Mouse (Mus musculus): ENCODE measurements around the gene Nags. TPM values are rescaled to one million over a fixed set of nuclear protein-coding genes. Genes with fewer than 3 reads are reported as not detected.

Nags gene
- not detected in 2 replicates for polyA plus RNA-seq (2012; rRNA removed; ENCODE audit: low replicate concordance)

DNA sequence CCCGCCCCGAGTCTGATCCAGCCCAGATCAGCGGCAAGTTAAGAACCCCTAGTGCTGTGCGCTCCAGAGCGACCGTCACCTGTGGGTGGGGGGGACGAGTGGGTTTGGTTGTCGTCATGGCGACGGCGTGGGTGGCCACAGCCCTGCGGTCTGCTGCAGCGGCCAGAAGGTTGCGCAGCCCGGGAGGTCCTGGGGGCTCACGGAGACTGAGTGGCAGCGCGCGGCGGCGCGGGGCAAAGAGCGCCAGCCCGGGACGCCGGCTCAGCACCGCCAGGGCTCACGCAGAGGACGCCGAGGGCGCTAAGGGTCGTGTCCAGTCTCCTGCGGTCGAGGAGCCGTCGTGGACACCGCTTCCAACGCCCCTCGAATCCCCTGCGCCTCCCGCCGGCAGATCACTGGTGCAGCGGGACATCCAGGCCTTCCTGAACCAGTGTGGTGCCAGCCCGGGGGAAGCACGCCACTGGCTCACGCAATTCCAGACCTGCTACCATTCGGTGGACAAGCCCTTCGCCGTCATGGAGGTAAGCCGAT is at the start of gene Nags:
Nags (plus strand) TSS at position 43 of the 531 bp plus-strand sequence.

DNA sequence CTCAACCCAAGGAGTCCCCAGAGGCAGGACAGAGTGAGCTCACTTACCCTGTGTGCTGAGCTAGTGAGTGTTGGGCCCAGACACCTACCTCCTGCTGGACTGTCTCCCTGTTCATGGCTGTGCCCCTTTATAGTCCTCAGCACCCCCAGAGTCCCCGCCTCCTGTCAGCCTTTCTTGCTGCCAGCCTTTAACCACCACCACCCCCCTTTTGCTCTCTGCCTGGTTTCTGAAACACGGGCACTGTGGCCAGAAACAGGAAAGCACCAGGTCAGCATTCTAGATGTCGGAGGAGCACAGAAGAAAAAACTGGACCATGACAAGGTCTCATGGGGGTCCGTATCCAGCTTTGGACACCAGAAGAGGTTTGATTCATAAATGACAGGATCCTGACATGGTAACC is 44.1 kb upstream of the Nags start, which contains the start of gene Ppy:
Ppy (minus strand) TSS at position 101 of the 400 bp plus-strand sequence.

DNA sequence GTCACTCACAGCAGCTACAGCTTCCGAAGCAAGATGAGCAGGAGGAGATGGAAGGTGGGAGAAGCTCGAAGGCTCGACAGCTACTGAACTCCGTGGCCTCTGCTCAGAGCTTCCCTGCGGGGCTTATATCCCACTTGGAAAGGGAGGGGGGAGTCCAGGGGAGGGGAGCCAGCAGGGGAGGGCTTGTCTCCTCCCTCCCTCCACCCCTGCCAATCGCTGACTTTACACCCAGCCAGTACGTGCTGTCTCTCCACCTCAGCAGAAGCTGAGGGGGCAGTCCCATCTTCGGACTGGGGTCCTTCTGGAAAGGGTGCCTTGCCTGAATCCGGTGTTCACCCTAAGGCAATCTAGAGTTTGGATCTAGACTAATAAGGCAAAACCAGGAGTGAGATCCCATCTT is 37.6 kb upstream of the Nags start, which contains the start of gene Pyy:
Pyy (minus strand) TSS at position 101 of the 400 bp plus-strand sequence.

DNA sequence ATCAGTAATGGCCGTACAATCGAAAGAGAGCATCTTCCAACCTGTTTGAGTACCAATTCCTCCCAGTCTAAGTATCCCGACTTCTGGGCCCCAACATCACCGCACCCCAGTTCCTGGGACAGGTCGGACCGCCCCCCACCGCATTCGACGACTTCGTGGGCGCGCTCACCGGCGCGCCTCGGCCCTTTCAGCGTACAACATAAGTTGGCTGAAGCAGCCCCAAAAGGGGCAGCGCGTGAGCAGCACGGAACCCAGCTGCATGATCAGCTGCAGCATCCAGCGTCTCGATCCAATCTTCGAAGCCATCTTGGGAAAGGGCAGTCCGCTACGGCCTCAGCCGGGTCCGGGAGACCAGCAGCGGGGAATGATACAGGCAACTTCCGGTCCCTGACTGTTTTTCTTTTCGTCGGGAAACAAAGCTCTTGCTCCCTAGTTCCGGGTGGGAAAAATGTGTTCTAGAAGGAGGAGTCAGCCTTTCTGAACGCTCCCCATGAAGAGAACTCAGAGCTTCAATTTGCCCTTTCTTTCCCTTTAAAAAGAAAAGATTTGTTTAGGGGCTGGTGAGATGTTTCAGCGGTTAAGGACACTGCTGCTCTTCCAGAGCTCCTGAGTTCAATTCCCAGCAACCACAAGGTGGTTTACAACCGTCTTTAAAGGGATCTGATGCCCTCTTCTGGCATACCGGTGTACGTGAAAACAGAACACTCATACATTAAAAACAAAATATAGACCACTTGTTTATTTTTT is 10.9 kb downstream of the Nags start, which contains the start of gene Tmem101:
Tmem101 (minus strand) TSS at position 366 of the 747 bp plus-strand sequence.

DNA sequence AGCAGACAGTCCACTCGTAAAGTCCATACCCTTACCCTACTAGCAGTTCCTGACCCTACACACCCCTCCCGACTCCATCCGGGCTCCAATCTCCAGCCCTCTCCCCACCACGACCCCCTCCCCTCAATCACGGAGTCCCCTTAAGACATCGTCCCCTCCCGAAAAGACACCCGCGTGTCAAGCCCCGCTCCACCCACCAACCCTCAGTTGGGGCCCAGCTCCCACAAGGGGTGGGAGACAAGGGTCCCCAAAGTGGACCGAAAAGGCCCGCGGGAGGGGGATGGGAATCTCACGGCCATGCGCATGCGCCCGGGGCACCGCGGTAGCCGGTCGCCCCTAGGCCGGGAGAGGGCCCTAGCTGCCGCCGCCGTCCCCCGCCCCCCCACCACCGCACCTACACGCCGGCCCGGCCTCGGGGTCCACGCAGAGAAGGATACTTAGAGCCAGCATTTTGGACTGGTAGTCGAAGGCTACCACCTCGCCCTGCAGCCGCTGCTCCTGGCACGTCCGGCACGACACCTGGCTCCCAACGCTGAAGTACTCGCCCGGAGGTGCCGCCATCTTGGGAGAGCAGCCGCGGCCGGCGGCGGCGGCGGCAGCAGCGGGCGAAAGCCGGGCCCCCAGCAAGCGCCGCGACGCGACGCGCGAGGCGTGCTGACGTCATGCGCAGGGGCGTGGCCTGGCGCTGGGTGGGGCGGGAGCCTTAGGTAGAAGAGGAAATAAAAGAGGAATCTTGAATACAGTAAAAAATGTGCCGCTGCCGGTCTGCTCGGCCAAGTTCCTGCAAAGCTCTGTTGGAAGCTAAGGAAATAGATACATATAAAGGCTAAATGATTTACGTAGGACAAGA is 39.6 kb downstream of the Nags start, which contains the start of gene Lsm12:
Lsm12 (minus strand) TSS at position 651 of the 850 bp plus-strand sequence.

DNA sequence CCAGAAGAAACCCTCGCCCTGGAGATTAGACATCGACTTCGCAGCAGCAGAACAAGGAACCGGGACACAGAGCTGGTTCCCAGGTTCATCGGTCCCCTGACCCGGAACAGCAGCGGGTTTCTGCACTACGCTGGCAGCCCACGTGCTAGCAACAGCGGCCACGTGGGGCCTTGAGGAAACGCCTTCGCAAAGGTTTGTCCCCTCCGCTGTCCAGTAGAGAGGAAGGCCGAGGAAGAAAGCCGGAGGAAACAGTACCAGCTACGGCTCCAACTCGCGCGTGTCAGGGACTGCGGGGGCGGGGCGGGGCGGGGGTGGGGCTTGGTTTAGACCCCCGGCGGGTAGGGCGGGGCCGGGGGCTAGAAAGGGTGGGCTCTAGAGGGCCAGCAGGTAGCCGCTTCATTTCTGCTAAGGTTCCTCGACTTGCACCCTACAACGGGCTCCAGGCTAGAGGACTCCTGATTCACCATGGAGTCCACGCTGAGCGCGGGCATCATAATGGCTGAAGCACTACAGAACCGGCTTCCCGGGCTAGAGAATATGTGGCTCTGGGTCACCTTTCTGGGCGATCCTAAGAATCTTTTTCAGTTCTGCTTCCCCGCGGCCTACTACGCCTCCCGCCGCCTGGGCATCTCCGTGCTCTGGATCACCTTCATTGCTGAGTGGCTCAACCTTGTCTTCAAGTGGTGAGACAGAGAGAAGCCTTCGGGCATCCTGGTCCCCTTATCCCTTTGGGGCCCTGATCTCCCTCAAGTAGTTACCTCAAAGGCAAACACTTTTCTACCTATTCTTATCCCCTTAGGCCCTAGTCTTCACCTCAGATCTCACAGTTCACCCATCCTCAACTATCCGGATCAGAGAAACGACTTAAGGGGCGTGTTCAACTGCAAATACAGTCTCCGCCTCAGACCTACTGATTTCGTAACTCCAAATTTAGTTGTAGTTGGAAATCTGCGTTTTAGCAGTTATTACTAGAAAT is 44.4 kb downstream of the Nags start, which contains the start of gene G6pc3:
G6pc3 (plus strand) TSS at position 160 of the 976 bp plus-strand sequence.

Other genes starting within 250 kb of the Nags start
- gene Sost, start 178.5 kb upstream of the Nags start, polyA plus RNA-seq (2012; rRNA removed; ENCODE audit: low replicate concordance), result 0.06 and 0.28 TPM in 2 replicates
- not detected in 2 replicates for gene Cfap97d1, start 161.2 kb upstream of the Nags start, polyA plus RNA-seq (2012; rRNA removed; ENCODE audit: low replicate concordance)
- 104 and 184 TPM in 2 replicates for gene Dusp3, start 158.5 kb upstream of the Nags start, polyA plus RNA-seq (2012; rRNA removed; ENCODE audit: low replicate concordance)
- 5.0 and 8.7 TPM in 2 replicates for gene Mpp3, start 117.1 kb upstream of the Nags start, polyA plus RNA-seq (2012; rRNA removed; ENCODE audit: low replicate concordance)
- 68.3 and 284 TPM in 2 replicates for gene Cd300lg, start 104.0 kb upstream of the Nags start, polyA plus RNA-seq (2012; rRNA removed; ENCODE audit: low replicate concordance)
- gene Mpp2, start 57.0 kb upstream of the Nags start, polyA plus RNA-seq (2012; rRNA removed; ENCODE audit: low replicate concordance), result 12.6 and 13.1 TPM in 2 replicates
- gene Ppy, start 44.2 kb upstream of the Nags start, polyA plus RNA-seq (2012; rRNA removed; ENCODE audit: low replicate concordance), result not detected in 2 replicates
- not detected in 2 replicates for gene Pyy, start 37.7 kb upstream of the Nags start, polyA plus RNA-seq (2012; rRNA removed; ENCODE audit: low replicate concordance)
- 18.7 and 31.1 TPM in 2 replicates for gene Tmem101, start 10.9 kb downstream of the Nags start, polyA plus RNA-seq (2012; rRNA removed; ENCODE audit: low replicate concordance)
- gene Lsm12, start 39.8 kb downstream of the Nags start, polyA plus RNA-seq (2012; rRNA removed; ENCODE audit: low replicate concordance), result 47.8 and 68.5 TPM in 2 replicates
- 111 and 119 TPM in 2 replicates for gene G6pc3, start 44.1 kb downstream of the Nags start, polyA plus RNA-seq (2012; rRNA removed; ENCODE audit: low replicate concordance)
- gene Hdac5, start 84.7 kb downstream of the Nags start, polyA plus RNA-seq (2012; rRNA removed; ENCODE audit: low replicate concordance), result 96.1 and 120 TPM in 2 replicates
- gene BC030867, start 103.4 kb downstream of the Nags start, polyA plus RNA-seq (2012; rRNA removed; ENCODE audit: low replicate concordance), result 0.63 and 4.8 TPM in 2 replicates
- 0.36 and 0.50 TPM in 2 replicates for gene Asb16, start 123.2 kb downstream of the Nags start, polyA plus RNA-seq (2012; rRNA removed; ENCODE audit: low replicate concordance)
- 64.4 and 68.1 TPM in 2 replicates for gene Tmub2, start 139.4 kb downstream of the Nags start, polyA plus RNA-seq (2012; rRNA removed; ENCODE audit: low replicate concordance)
- 30.8 and 53.3 TPM in 2 replicates for gene Atxn7l3, start 151.1 kb downstream of the Nags start, polyA plus RNA-seq (2012; rRNA removed; ENCODE audit: low replicate concordance)
- gene Ubtf, start 174.2 kb downstream of the Nags start, polyA plus RNA-seq (2012; rRNA removed; ENCODE audit: low replicate concordance), result 21.4 and 45.7 TPM in 2 replicates
- gene Slc4a1, start 220.7 kb downstream of the Nags start, polyA plus RNA-seq (2012; rRNA removed; ENCODE audit: low replicate concordance), result 0.08 and 0.10 TPM in 2 replicates
- gene Rundc3a, start 247.9 kb downstream of the Nags start, polyA plus RNA-seq (2012; rRNA removed; ENCODE audit: low replicate concordance), result 0.83 and 3.7 TPM in 2 replicates

Data from subcutaneous adipose tissue, adult 2 months (tissue).